Mouse (Mus musculus): Measurements from ENCODE around the gene Tnrc6b. TPM values are rescaled to one million over a fixed set of nuclear protein-coding genes. Genes with fewer than 3 reads are reported as not detected.

Tnrc6b gene
- polyA plus RNA-seq, 1 experiment from 2014 or later, result 23.2 TPM

DNA sequence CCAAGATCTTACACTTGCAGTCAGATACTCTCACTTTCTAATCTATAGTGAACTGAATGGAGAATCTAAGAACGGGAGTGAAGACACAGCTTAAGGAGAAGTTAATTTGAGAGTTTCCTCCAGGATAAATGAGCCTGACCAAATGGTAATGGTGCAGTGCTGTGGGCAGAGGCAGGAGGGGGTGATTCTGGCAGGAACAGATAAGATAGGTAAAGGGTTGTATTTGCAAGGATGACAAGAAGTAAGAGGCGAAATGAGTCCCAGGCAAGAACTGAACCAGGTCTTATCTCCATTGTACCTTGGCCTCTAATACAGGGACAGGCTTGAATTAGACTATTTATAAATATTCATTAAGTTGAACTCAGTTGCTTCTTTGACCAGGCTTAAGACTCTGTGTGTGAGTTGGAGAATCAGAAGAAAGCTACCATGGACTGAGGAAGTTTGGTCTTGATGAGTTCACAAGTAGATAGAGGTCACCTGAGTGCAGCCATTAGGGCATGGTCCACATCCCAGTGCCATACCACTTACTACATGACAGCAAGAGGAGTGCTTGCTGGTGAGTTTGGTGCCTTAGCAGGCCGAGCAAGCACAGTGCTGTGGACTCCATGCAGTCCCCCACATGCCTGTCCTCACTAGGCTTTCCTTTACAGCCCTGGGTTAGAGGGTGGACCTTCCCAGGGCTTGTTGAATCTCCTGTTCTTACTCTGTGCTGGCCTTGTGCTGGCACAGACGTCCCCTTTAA is 199.8 kb downstream of the Tnrc6b start:
- H3K27ac ChIP-seq (ENCODE audit: low read depth, low read length), result no peak overlapping the region
- H3K36me3 ChIP-seq (ENCODE audit: control insufficient read depth, insufficient read depth, low read length), result peaks cover 65% of the 10 kb centered on the region
- no peak overlapping the region for H3K4me3 ChIP-seq (ENCODE audit: low read length)
- H3K9me3 ChIP-seq (ENCODE audit: control insufficient read depth, low read length), result no peaks in the 10 kb centered on the region
- no peak for ATAC-seq (ENCODE audit: low FRiP score, low TSS enrichment)
- 93% methylated on average over 4 of the region's 4 CpGs for WGBS
- H3K4me1 ChIP-seq (ENCODE audit: control insufficient read depth, insufficient read depth, low read length), result no peaks in the 10 kb centered on the region
- no peak overlapping the region for H3K9ac ChIP-seq (ENCODE audit: low read depth, low read length)
- no peak overlapping the region for H3K4me2 ChIP-seq (replicated peaks; ENCODE audit: low read depth, low read length)
- no peaks in the 10 kb centered on the region for H3K27me3 ChIP-seq (ENCODE audit: control insufficient read depth, insufficient read depth, low read length)

DNA sequence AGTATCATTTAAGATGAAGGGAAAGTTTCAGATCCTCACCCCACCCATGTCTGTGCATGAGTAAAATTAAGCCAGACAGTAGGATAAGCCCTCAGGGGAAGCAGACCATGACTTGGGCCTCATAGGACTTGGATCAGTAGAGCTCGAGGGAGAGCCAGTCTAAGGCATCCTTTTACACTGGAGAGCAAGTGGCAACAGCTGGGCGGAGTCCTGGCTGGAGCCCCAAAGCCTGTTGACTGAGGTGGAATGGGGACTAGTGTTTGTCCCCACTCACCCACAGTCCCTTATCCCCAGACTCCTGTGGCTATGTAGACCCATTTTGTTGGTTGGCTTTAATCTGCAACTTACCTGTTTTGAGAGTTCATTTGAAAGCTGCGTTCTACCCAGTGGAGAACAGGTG is 201.1 kb downstream of the Tnrc6b start:
- H3K27ac ChIP-seq (ENCODE audit: low read depth, low read length), result no peak overlapping the region
- 78% methylated on average over 3 of the region's 3 CpGs for WGBS
- no peak overlapping the region for H3K4me2 ChIP-seq (replicated peaks; ENCODE audit: low read depth, low read length)
- no peaks in the 10 kb centered on the region for H3K4me1 ChIP-seq (ENCODE audit: control insufficient read depth, insufficient read depth, low read length)
- H3K27me3 ChIP-seq (ENCODE audit: control insufficient read depth, insufficient read depth, low read length), result no peaks in the 10 kb centered on the region
- H3K36me3 ChIP-seq (ENCODE audit: control insufficient read depth, insufficient read depth, low read length), result peaks cover 70% of the 10 kb centered on the region
- H3K4me3 ChIP-seq (ENCODE audit: low read length), result no peak overlapping the region
- no peak overlapping the region for H3K9ac ChIP-seq (ENCODE audit: low read depth, low read length)
- no peaks in the 10 kb centered on the region for H3K9me3 ChIP-seq (ENCODE audit: control insufficient read depth, low read length)
- ATAC-seq (ENCODE audit: low FRiP score, low TSS enrichment), result no peak

DNA sequence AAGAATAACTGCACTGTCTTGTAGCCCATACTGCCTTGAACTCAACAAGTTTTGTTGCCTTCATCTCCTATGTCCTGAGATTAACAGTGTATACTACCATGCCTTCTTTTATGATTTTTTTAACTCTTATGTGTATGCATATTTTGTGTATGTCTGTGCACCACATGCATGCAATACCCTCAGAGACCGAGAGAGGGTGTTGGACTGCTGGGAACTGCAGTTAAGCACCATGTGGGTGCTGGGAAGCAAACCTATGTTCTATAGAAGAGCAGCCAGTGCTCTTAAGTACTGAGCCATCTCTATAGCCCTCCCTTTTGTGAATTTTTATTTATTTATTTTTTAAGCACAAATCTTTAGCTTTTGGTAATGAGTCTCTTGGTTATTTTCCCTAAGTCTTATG is 202.7 kb downstream of the Tnrc6b start:
- no peak for ATAC-seq (ENCODE audit: low FRiP score, low TSS enrichment)
- H3K9me3 ChIP-seq (ENCODE audit: control insufficient read depth, low read length), result no peaks in the 10 kb centered on the region
- H3K4me1 ChIP-seq (ENCODE audit: control insufficient read depth, insufficient read depth, low read length), result no peaks in the 10 kb centered on the region
- WGBS, result 94% methylated on average over 1 of the region's 1 CpGs
- H3K9ac ChIP-seq (ENCODE audit: low read depth, low read length), result no peak overlapping the region
- H3K27ac ChIP-seq (ENCODE audit: low read depth, low read length), result no peak overlapping the region
- no peak overlapping the region for H3K4me2 ChIP-seq (replicated peaks; ENCODE audit: low read depth, low read length)
- no peak overlapping the region for H3K4me3 ChIP-seq (ENCODE audit: low read length)
- no peaks in the 10 kb centered on the region for H3K27me3 ChIP-seq (ENCODE audit: control insufficient read depth, insufficient read depth, low read length)
- peaks cover 77% of the 10 kb centered on the region for H3K36me3 ChIP-seq (ENCODE audit: control insufficient read depth, insufficient read depth, low read length)

DNA sequence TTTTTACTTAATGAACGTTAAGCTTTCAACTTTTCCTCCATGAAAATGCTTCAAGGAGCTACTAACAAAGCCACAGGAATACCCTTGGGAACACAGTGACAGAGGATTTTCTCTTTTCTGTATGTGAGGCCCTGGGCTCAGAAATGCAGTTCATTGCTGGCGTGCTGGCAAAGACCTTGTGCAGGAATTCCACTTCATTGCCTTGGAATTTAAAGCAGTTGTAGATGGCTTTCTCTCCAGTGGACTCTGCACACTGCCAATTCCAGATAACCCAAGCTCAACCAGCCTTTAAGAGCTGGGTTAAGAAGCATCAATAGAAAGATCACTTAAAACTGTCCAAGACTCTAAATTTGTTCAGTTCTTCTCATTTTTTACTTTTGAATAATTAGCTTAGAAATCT is 204.7 kb downstream of the Tnrc6b start:
- Histone ChIP-seq H3K27ac (ENCODE audit: low read depth, low read length) (no peak overlapping the region), H3K9me3 (ENCODE audit: control insufficient read depth, low read length) (no peaks in the 10 kb centered on the region)
- ATAC-seq (ENCODE audit: low FRiP score, low TSS enrichment), result no peak

DNA sequence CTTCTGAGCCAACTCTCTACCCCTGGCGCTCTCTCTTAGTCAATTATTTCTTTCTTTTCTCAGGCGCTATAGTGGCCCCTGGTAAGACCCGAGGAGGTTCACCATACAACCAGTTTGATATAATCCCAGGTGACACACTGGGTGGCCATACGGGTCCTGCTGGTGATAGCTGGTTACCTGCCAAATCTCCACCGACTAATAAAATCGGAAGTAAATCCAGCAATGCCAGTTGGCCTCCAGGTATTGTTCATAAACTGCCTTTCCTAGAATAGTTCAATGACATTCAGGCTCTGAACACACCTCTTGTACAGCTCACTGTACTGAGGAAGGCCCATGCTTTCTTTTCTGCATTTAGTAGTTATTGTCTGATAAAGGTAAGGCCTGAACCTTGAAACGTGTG is 205.5 kb downstream of the Tnrc6b start:
- no peak for ATAC-seq (ENCODE audit: low FRiP score, low TSS enrichment)
- H3K27ac ChIP-seq (ENCODE audit: low read depth, low read length), result no peak overlapping the region
- H3K4me3 ChIP-seq (ENCODE audit: low read length), result no peak overlapping the region
- 93% methylated on average over 7 of the region's 7 CpGs for WGBS
- no peak overlapping the region for H3K4me2 ChIP-seq (replicated peaks; ENCODE audit: low read depth, low read length)
- no peaks in the 10 kb centered on the region for H3K27me3 ChIP-seq (ENCODE audit: control insufficient read depth, insufficient read depth, low read length)
- no peaks in the 10 kb centered on the region for H3K4me1 ChIP-seq (ENCODE audit: control insufficient read depth, insufficient read depth, low read length)
- H3K9me3 ChIP-seq (ENCODE audit: control insufficient read depth, low read length), result no peaks in the 10 kb centered on the region
- peaks cover 84% of the 10 kb centered on the region for H3K36me3 ChIP-seq (ENCODE audit: control insufficient read depth, insufficient read depth, low read length)
- no peak overlapping the region for H3K9ac ChIP-seq (ENCODE audit: low read depth, low read length)

More for the DNA sequence above, 204.7 kb downstream of the Tnrc6b start:
- Histone ChIP-seq H3K27me3 (ENCODE audit: control insufficient read depth, insufficient read depth, low read length) (no peaks in the 10 kb centered on the region), H3K36me3 (ENCODE audit: control insufficient read depth, insufficient read depth, low read length) (peaks cover 89% of the 10 kb centered on the region), H3K9ac (ENCODE audit: low read depth, low read length) (no peak overlapping the region), H3K4me1 (ENCODE audit: control insufficient read depth, insufficient read depth, low read length) (no peaks in the 10 kb centered on the region), H3K4me2 (replicated peaks; ENCODE audit: low read depth, low read length) (no peak overlapping the region), H3K4me3 (ENCODE audit: low read length) (no peak overlapping the region)
- 81% methylated on average over 2 of the region's 2 CpGs for WGBS

DNA sequence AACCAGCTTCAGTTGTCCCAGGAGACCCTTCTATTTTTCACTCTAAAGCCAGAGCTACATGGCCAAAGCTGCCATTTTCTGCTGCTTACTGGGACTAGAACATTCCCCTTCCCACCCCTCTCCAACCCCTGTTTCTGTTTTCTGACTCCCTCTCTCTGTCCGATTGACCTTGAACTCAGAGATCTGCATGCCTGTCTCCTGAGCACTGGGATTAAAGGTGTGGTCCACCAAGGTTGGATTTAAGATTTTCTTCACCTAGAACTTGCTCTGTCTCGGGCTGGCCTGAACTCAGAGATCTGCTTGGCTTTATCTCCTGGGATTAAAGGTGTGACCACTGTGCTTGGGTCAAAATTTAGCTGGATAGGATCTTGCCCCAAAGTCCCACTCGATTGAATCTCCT is 209.2 kb downstream of the Tnrc6b start:
- H3K4me2 ChIP-seq (replicated peaks; ENCODE audit: low read depth, low read length), result no peak overlapping the region
- no peak overlapping the region for H3K9ac ChIP-seq (ENCODE audit: low read depth, low read length)
- no peak overlapping the region for H3K4me3 ChIP-seq (ENCODE audit: low read length)
- ATAC-seq (ENCODE audit: low FRiP score, low TSS enrichment), result no peak
- H3K27ac ChIP-seq (ENCODE audit: low read depth, low read length), result no peak overlapping the region
- H3K9me3 ChIP-seq (ENCODE audit: control insufficient read depth, low read length), result no peaks in the 10 kb centered on the region
- no peaks in the 10 kb centered on the region for H3K4me1 ChIP-seq (ENCODE audit: control insufficient read depth, insufficient read depth, low read length)
- peaks cover 73% of the 10 kb centered on the region for H3K36me3 ChIP-seq (ENCODE audit: control insufficient read depth, insufficient read depth, low read length)
- H3K27me3 ChIP-seq (ENCODE audit: control insufficient read depth, insufficient read depth, low read length), result no peaks in the 10 kb centered on the region
- WGBS, result 94% methylated on average over 3 of the region's 3 CpGs

DNA sequence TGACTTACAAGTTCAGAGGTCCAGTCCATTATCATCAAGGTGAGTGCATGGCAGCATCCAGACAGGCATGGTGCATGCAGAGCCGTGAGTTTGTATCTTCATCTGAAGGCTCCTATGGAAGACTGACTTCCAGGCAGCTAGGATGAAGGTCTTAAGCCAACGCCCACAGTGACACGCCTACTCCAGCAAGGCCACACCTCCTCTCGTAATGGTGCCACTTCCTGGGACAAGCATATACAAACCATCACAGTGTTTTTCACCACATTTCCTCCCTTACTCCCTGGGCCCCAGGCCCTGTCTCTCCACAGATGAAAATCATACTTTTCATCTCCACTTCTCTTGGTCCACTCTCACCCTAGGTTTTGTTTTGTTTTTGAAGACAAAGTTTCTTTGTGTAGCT is 210.7 kb downstream of the Tnrc6b start:
- Histone ChIP-seq H3K4me3 (ENCODE audit: low read length) (no peak overlapping the region), H3K27ac (ENCODE audit: low read depth, low read length) (no peak overlapping the region), H3K4me2 (replicated peaks; ENCODE audit: low read depth, low read length) (no peak overlapping the region), H3K4me1 (ENCODE audit: control insufficient read depth, insufficient read depth, low read length) (no peaks in the 10 kb centered on the region), H3K36me3 (ENCODE audit: control insufficient read depth, insufficient read depth, low read length) (peaks cover 68% of the 10 kb centered on the region), H3K27me3 (ENCODE audit: control insufficient read depth, insufficient read depth, low read length) (no peaks in the 10 kb centered on the region), H3K9me3 (ENCODE audit: control insufficient read depth, low read length) (no peaks in the 10 kb centered on the region), H3K9ac (ENCODE audit: low read depth, low read length) (no peak overlapping the region)
- WGBS, result 78% methylated on average over 4 of the region's 4 CpGs
- no peak for ATAC-seq (ENCODE audit: low FRiP score, low TSS enrichment)

DNA sequence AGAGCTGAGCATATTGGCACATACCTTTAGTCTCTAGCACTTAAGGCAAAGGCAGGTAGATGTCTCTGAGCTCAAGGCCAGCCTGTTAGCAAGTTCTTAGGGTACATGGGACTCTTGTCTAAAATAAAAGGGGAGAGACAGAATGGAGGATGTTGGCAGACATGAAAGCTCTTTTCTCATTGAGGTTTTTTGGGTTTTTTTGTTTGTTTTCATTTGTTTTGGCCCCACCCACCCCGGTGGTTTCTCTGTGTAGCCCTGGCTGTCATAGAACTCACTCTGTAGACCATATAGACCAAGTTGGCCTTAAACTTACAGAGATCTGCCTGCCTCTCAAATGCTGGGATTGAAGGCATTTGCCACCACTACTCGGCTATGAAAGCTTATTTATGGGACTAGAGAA is 213.1 kb downstream of the Tnrc6b start:
- Histone ChIP-seq H3K9me3 (ENCODE audit: control insufficient read depth, low read length) (no peaks in the 10 kb centered on the region), H3K4me2 (replicated peaks; ENCODE audit: low read depth, low read length) (no peak overlapping the region), H3K36me3 (ENCODE audit: control insufficient read depth, insufficient read depth, low read length) (peaks cover 67% of the 10 kb centered on the region), H3K4me1 (ENCODE audit: control insufficient read depth, insufficient read depth, low read length) (no peaks in the 10 kb centered on the region), H3K27ac (ENCODE audit: low read depth, low read length) (no peak overlapping the region), H3K27me3 (ENCODE audit: control insufficient read depth, insufficient read depth, low read length) (no peaks in the 10 kb centered on the region), H3K9ac (ENCODE audit: low read depth, low read length) (no peak overlapping the region), H3K4me3 (ENCODE audit: low read length) (no peak overlapping the region)
- 96% methylated on average over 2 of the region's 2 CpGs for WGBS
- no peak for ATAC-seq (ENCODE audit: low FRiP score, low TSS enrichment)

DNA sequence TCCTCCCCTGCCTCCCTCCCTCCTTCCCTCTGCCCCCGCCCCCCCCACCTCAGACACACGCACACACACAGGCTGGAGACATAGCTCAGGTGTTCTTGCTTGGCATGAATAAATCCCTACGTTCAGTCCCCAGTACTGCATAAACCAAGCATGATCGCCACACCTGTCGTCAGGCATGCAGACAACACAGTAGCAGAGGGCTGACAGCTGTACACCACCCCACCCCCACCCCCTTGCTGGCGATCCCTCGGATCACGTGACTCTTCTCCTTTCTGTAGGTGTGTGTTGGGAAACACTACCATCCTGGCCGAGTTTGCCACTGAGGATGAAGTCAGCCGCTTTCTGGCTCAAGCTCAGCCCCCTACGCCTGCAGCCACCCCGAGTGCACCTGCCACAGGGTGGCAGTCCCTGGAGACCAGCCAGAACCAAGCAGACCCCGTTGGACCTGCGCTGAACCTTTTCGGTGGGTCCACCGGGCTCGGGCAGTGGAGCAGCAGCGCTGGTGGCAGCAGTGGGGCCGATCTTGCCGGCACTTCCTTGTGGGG is 217.8 kb downstream of the Tnrc6b start:
- Histone ChIP-seq H3K4me2 (replicated peaks; ENCODE audit: low read depth, low read length) (no peak overlapping the region), H3K9ac (ENCODE audit: low read depth, low read length) (no peak overlapping the region), H3K36me3 (ENCODE audit: control insufficient read depth, insufficient read depth, low read length) (peaks cover 62% of the 10 kb centered on the region), H3K9me3 (ENCODE audit: control insufficient read depth, low read length) (no peaks in the 10 kb centered on the region), H3K4me3 (ENCODE audit: low read length) (no peak overlapping the region), H3K27ac (ENCODE audit: low read depth, low read length) (no peak overlapping the region), H3K4me1 (ENCODE audit: control insufficient read depth, insufficient read depth, low read length) (no peaks in the 10 kb centered on the region), H3K27me3 (ENCODE audit: control insufficient read depth, insufficient read depth, low read length) (no peaks in the 10 kb centered on the region)
- no peak for ATAC-seq (ENCODE audit: low FRiP score, low TSS enrichment)
- 89% methylated on average over 20 of the region's 20 CpGs for WGBS
